Mouse (Mus musculus) right cerebral cortex, postnatal 4 days (tissue): ENCODE results near the gene Izumo1r.

Source experiments
- DNase-seq: peaks from one replicate; pipeline ENCODE4 v3.0.0-alpha.2; 2022

Izumo1r gene

DNA sequence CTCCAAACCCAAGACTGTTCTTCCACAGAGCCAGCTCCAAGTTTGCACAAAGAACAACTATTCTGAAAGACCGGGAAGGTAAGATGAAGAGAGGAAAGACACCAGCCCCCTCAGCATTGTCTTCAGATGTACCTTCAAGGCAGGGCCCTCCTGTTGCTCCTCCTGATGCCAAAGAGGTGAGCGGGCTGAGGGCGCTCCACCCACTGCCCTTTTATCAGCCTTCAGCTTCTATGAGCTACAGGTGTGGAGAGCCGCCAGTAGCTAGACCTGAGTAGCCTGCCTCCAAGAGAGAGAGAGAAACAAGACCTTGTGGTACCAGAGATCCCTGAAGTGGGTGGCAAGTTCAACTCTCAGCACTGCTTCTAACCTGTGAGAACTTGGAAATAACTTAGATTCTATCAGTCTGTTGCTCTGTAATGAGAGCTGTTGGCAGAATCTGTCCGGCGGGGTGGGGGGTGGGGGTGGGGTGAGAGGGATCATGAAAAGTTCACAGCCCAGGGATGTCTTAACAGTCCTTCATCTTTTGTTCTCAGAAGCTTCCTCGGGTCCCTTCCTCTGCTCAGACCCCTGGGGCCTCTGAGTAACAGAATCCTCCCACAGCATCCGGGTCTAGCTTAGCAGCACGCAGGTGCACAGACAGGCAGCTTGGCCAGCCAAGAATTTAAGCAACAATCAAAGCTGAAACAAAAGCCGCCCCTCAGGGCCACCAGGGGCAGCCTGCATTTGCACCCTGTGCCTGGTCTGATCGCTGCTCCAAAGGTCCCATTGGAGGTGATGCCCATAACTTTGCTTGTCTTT, at the start of gene Izumo1r:
TSS of gene Izumo1r (minus strand) at position 369 of the 798 bp plus-strand sequence.
- DNase-seq, result no peak

DNA sequence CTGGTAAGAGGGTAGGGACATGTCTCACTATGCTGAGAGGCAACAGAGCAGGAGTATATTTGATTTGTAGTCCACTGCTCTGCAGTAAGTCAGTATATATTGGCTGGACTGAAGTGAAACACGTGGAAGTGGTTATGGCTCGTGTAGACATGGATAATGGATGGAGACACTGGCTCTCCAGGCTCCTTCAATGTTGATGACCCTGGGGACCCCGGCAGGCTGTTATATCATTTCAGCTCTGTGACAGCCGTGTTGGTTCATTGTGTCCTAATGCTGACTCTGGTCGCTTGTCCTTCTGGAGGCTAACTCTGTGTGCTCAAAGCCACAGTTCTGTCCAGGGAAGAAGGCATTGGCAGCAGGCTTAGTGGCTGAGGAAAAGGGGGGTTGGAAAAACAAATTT, 47.3 kb upstream of the Izumo1r start:
- DNase-seq, result no peak

DNA sequence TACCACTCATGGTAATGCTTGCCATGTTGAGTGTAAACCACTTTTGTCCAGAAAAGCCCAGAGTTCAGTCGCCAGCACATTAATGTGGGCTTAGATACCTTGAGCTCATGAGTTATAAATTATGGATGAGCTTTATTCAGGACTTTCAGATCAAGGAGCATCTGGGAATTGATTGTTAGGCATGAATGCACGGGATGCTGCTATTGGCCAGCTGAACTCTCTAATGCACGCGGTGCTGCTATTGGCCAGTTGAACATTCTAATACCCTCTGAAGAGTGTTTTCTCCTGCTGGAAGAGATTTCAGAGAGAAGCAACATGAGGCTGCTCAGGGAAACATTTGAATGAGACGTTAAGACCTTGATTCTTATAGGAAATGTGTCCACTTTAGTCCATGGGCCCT, 45.1 kb upstream of the Izumo1r start:
- no peak for DNase-seq

DNA sequence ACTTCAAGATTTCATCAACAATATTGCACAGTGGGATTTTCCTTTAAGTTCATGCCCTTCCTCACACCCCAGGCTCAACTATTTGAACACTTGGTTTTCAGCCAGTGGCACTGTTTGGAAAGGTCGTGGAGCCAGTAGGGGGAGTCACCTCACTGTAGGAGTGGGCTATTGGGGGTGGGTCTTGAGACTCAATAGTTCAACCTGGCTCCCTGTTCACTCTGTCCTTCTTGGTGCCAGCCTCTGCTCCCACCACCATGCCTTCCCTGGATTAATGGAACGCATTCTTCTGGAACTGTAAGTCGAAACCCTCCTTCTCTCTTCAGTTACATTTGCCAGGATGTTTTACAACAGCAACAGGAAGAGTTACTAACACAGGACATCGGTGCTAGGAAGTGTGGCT, 42.9 kb upstream of the Izumo1r start:
- no peak for DNase-seq

DNA sequence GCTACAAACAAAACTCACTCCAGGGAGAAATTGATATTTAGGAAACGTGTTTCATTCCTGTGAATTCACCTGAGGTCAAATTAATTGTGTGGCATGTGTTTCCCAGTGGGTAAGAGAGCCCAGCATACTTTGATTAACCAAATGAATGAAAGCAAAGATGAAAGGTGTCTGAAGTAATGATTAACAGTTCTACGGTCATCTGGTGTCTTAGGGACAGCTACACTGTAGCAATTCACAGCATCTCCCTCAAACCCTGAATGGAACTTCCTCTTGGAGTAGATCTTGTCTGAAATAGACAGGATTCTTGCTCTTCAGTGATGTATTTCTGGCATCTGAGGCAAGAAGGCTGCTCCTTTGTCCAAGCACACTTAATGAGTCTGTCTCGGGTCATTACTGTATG, 42.2 kb upstream of the Izumo1r start:
- no peak for DNase-seq

DNA sequence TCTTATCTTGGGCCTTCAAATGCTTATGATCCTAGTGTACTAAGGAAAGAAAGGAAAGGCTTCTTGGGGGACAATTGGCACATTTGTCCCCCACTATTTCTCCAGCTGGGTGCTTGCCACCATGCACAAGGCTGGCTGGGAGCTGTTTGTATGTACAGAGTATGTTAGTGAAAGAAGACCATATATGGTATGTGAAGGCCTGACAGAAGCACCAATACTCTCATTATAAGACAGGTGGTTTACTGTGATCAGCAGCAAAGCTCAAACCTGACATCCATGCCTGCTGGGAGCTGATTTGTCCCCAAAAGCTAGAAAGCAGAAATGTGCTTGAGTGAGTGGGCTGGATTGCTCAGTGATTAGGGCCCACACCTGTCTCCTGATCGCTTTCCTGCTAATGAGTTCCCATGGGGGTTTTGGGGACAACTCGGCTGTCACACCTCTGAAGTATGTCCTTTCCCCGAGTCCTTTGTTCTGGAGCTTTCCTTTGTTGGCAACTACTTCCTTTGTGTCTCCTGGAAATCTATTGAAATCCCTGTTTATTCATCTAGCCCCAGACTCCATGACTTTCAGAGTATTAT, 38.5 kb upstream of the Izumo1r start:
- no peak for DNase-seq

DNA sequence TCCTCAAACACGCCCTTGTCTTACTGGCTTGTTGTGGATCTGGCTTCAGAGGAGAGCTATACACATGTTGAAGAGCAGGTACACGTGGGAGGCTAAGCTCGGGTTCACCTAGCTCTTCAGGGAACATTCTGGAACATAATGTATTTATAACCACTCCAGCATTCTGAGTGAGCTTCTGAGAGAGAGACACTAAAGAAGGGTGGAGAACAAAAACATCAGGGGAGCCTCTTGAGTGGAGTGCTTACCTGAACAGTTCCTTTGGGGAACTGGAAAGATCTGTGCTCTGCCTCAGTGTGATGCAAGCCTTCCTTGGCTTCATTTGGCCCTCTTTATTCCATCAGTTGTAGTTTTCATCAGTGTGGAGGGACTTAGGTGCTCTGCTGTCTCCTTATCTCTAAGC, 35.9 kb upstream of the Izumo1r start:
- DNase-seq, result no peak

DNA sequence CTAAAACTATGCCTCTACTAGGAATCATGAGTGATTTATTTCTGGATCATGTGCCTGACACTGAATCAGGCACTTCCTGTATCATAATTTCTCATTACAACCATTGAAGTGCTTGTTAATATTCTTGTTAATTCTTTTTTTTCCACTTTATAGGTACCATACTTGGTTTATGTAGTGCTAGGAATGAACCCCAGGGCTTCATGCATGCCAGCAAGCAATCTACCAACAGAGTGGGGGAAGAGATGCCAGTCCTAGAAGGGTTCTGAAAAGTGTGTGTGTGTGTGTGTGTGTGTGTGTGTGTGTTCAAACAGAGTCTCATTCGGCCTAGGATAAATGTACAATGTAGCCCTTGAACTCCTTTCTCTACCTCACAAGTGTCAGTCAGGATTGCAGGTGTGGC, 33.6 kb upstream of the Izumo1r start:
- DNase-seq, result no peak

DNA sequence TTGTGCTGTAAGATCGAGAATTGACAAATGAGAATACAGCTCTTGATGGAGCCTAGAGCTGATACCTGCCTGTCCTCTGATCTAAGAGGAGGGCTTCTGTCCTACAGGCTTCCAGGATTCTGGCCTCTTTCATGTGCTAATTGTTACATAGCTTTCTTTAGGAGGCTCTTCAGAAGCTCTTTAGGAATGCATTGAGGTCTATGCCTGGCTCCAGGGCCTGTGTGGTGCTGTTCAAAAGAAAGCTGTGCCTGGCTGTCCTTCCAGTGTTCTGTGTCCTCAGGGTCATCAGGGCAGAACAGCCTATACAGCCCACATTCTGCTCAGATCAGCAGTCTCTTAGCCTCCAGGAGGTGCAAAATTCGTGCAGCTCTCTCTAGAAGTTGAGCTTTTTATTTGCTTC, 31.1 kb upstream of the Izumo1r start:
- DNase-seq, result no peak

DNA sequence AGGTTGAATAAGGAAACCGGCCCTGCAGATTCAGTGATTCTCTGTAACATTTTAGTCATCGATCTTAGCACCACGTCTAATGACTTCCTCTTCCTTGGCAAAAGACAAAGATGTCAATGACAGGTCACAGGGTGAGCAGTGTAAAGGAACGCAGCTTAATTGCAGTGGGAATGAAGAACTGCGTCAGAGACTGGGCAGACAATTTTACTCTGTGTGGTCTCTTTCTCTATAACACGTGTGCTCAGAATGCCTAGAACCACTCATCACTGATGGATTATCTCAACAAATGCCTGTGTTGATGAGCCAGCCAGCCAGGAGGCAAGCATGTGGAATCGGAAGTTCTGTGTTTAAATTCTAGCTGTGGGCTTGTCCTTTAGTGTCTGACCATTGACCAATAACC, 28.2 kb upstream of the Izumo1r start:
- DNase-seq, result no peak

DNA sequence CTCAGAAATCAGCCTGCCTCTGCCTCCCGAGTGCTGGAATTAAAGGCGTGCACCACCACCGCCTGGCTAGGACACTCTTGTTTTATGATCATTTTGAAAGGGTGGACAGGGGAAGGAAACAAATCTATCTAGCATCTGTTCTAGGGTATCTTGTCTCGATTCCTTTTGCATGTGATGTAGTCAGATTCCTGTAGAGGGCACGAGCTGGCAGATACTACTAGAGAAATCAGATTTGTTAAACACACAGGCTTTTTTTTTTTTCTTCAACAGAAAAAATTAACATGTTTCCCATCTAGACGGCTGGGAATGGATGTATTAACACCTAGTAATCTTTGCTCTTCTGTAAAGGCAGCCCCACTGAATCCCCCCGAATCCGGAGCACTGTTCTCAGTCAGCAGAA, 27.5 kb upstream of the Izumo1r start:
- no peak for DNase-seq

DNA sequence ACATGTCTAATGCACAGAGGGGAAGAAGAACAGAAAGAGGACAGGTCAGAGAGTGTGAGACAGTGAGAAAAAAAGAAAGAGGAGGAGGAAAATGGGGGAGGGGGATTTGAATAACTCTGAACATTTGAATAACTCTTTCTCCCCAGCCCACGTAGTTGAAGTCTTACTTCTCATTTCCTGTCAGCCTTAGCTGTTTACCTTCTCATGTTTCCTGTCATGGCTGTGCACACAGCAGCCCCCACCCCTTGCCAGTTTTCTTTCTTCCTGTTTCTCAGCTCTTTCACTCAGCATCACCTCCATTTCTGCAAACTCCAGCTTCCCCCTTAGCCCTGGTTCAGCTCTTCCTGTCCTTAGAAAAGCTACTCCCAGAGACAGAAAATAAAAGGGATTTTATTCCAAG, 22.8 kb upstream of the Izumo1r start:
- no peak for DNase-seq

DNA sequence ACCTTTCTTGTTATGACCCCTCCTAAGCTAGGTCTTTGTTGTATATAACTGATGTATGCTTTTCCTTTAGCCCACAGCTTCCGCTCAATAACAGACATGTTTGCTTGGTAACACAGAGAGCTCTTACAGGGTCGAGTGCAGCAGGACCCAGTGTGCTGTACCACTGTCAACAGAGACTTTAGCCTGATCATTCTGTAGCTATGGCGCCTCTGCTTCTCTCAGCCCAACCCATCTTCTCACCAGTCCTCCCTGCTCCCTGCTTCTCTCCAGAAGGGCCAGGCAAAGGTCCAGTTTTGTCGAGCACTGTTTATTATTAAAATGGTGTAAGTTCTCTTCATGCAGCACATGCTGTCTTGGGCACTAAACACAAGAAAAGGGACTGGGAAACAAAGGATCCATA, 19.9 kb upstream of the Izumo1r start:
- DNase-seq, result no peak

DNA sequence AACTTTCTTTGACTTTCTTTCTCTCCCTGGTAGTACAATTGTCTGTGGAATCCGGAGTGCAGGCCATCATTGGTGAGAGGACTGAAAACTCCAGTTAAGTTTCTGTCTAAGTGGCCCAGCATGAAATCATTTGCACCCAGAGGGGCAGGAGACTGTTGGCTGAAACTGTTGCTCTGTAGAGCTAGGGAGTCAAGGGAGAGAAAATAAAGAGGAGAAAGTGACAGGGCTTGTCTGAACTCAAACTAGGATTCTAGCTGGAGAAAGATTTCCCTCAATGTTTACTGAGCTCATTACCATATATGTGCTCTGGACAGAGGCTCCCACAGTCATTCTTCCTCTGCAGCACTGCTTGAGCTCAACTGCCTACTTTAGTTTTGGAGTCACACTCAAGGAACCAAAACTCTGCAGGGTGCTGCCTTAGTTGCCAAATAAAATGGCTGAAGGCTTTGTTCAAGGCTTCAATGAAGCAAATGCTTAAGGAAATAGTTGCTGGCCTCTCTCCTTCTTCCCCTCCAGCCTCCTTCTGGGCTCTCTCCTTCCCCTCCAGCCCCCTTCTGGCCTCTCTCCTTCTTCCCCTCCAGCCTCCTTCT, 18.3 kb upstream of the Izumo1r start:
- DNase-seq, result no peak

DNA sequence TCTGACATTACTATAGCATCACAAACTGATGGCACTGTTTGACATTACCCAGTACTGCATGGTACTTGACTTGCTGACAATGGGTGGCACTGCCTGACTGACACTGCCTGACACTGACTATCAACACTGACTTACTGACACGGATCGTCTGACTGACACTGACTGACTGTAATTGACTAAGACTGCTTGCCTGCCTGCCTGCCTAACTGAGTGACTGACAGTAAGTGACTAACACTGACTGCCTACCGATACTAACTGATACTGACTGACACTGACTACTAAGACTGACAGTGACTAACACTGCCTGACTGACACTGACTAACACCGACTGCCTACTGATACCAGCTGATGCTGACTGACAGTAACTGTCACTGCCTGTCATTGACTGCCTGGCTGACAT, 17.5 kb upstream of the Izumo1r start:
- no peak for DNase-seq

DNA sequence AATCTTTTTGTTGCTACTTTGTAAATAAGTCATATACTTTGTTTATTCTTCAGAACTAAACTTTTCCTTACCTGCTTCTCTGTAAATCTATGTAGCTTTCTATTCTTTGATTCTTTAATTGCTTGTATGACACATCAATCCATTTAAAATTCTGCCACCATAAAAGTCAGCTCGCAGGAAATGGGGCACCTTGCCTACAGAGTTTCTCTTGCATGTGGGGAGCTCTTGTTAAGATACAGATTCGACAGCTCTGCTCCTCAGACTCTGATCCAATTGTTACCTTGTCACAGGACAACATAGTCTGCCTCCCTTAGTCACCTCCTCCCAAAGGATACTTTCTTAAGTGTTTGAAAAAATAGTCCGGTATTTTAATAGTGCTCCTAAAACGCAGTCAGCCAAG, 16.9 kb upstream of the Izumo1r start:
- no peak for DNase-seq

DNA sequence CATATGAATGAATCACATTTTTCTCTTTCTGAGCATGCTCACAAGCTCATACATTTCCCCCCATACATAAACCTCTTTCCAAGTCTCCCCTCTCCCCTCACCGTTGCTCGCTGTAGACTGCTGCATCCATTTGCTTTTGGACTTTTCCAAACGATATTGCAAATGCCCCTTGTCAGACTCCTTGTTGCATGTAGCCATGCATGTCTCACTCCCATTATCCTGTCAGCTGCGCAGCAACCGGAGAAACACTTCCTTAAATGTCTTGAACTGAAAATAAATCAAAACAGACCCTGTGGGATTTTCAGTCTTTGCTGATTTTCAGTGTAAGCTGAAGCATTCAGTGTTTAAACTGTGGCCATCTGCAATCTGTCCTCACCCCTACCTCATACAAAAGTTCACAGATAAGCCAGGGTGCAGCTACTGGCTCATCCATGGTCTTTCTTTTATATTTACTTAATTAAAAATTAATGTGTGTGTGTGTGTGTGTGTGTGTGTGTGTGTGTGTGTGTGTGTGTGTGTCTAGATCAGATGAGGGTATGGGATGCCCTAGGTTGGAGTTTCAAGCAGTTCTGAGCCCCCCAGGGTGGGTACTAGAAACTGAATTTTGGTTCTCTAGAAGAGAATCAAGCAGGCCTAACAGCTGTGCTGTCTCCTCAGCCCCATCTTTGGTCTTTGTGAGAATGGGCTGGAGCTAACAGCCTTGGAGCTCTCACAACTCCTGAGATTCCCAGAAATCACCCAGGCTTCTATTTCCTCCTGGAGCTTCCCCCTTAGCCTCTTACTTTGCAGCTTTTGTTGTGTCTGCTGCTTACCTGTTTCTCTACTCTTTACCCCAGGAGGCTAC, 15.3 kb upstream of the Izumo1r start:
- no peak for DNase-seq

DNA sequence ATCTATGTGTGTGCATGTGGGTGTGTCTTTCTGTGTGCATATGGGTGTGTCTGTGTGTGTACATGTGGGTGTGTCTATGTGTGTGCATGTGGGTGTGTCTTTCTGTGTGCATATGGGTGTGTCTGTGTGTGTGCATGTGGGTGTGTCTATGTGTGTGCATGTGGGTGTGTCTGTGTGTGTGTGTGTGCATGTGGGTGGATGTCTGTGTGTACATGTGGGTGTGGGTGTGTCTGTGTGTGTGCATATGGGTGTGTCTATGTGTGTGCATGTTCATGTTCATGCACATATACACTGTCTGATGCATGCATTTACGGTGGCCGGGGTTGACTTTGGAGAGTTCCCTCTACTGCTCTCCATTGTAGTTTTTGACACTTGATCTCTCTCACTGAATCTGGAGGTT, 13.9 kb upstream of the Izumo1r start:
- DNase-seq, result no peak

DNA sequence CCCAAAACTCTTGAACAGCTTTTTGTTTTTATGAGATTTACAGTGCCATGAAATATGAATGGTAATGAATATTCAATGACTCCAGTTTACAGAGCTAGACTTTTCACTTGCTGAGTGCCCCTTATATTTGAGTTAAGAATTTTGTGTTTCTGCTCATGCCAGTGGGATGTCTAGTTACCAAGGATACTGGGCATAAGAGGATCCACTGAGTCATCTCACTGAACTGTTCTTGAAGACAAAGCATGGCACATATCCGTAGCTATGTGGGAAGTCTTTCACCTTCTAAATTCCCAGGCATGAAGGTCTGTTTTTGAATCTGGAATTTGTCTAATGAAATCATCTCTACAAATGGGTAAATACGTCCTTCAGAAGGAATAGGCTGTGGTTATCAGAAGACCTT, 8.3 kb upstream of the Izumo1r start:
- DNase-seq, result no peak

DNA sequence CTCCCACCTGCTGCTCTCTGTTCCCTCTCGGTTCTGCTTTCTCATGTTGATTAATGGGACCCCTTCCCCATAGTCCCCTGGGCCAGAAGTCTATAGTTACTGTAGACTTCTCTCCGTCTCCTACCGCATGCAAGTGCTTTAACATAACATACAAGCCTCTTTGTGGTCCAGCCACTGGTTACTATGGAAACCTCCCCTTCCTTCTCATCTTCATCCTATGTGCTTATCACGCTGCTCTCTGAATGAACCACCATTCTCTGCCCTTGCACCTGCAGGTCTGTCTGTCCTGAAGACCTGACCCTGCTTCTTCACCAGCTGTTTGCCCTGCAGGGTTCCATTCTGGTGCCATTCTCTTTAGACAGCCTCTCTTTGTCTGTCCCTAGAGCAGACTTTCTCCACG, 6.2 kb upstream of the Izumo1r start:
- no peak for DNase-seq

DNA sequence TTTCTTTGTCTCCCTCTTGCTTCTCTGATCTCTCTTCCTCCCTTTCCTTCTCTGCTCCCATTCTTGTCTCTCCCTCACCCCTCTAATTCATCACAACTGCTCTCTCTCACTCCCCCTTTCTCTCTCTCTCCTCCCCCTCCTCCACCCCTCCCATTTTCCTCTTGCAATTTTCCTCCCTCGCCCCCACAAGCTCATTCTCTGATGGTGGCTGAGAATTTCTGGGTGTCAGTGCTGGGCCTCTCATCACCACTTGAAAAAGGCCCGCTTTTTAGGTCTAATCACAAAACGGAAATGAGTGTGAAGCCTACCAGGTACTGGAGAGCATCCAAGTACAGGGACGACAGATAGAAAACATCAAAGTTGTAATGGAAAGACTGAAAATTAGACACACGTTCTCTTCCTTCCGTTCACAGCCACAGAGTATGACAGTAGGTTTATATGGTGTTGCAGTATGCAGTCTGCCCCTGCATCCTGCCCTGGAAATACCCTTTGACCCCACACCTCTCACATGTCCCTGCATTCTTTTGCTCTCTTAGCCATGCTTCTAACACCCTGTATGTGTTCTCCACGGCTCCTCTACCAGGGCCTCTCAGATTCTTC, 4.2 kb upstream of the Izumo1r start:
- DNase-seq, result no peak

DNA sequence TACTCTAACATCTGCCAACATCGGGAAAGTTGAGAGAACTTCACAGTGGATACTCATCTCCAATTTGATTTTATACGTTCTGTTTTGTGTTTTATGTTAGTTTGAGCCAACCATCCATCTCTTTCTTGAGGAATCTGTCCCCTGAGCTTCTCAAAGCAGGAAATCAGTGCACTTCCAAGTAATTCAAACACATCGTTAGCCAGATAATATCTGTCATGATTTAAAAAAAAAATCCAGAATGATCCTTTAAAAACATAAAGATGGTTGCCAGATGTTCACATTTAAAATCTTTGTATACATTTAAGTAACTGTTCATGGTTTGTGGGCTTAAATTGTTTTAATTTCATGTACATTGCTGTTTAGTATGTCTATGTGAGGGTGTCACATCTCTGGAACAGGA, 2.2 kb upstream of the Izumo1r start:
- DNase-seq, result no peak

DNA sequence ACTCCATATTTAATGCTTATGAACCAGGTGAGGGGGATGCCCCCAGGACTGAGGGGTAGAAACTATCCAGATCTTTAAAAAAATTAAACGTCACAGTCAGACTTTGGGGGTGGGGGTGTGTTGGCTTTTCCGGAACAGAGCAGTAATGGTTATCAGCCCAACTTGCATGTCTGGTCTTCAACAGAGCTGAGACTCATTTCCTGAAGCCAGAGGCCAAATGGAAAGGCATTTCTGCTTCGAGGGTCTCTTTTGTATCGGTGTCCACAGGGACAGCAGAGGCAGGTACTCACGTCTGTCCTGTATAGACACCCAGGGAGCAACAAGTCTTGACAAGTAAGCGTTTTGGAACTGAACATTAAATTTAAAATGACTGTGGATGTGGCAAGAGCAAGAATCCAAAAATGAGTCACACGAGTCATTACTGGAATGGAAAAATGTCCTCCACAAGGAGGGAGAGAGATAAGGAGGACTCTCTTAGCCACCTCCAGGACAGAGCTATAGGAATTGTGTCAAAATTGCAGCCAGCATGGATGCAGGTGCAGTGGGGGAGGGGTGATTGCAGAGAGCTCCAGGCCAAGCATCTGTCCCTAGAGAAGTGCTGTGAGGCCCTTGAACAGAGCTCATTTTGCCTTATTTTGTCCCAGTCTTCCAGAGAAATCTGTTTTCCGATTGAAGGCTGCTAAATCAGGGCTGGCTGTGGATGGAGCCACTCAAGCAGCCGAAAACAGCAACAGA, 1.2 kb upstream of the Izumo1r start:
- DNase-seq, result no peak
